Mouse (Mus musculus) adrenal gland, adult 10 weeks (tissue): ENCODE results near the gene Pim3. TPM values are rescaled to one million over a fixed set of nuclear protein-coding genes. Genes with fewer than 3 reads are reported as not detected.

ENCODE experiments used
- polyA plus RNA-seq: library from polyadenylated mRNA; stranded (reverse); fragments of 350-450 nt; fragmentation: Illumina TruSeq; extraction: RNeasy Lipid Tissue Mini Kit (QIAGEN cat#74804); gene quantifications from one replicate; pipeline ENCODE4 v1.2.3, GENCODE M21; 2014; ENCODE audit warnings: low read depth, low replicate concordance

Gene Pim3
- polyA plus RNA-seq = 3.5 TPM

DNA sequence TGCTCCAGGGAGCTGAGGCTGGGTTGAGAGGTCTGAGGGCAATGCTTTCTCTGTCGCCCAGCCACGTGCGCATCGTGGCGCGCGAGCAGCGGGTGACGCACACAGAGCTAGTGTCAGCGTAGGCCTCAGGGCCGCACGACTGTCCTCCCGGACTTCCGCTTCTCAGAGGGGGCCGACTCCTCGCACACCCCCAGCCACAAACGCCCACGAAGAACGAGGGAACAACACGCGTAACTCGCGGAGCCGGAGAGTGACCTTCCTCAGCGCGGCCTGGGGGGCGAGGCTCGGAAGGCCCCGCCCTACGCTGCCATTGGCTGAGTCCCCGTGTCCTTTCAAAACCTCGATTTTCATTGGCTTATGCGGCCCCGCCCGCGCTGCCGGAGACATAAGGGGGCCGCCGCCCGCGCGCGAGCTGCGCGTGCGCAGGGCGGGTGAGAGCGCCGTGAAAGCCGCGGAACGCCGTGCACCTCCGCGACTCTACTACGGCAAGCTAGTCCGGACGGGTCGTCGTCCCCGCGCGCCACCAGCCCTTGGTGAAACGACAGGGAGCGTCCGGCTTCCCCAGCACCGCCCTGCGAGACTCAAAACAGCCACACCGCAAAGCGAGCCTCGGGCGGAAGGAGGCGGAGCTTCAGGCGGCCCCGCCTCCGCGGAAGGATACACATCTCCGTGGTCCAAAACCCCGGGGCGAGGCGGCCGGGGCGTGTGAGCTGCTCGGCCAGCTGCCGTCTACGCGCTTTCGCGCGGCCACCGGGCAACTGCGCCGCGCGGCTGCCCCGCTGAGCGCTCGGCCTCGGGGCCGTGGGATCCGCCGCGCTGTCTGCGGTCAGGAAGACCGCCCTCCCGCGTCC, at the start of gene Pim3:
Pim3 (plus strand) TSS at position 415 of the 851 bp plus-strand sequence.

DNA sequence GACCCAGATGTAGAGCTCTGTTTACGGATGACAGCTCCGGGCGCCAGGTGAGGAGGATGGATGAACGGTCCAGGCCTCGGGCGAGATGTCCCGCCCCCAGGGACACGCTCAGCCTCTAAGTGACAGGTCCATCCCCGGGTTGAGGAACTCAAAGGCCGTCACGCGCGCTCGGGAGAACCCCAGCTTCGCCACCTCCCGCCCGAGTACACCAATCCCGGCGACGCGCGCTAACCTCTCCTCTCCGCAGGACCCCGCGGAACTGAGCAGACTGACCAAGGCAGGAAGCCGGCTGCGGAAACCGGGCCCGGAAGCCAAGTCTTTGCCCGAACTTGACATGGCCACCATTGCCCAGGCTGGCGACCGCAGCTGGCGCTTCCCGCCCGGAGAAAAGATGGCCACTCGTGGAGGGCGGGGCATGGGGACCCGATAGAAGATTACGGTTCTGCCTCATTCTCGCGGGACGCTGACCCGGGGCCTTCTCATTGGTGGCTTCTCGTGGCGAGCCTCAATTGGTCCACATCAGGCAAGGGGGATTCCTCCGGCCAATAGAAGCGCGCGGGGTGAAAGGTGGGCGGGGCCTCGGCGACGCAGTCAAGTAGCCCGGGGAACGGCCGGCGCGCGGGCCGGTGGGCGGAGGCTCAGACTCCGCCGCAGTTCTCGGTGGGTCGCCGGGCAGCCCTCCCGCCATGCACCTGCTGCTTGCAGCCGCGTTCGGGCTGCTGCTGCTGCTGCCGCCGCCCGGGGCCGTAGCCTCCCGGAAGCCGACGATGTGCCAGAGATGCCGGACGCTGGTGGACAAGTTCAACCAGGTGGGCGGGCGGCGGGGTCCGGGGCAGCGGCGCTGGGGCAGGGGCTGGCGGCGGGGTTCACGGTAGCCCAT, 42.7 kb upstream of the Pim3 start, which contains the start of the genes Alg12 and Creld2:
Alg12 (minus strand) TSS at position 293 of the 880 bp plus-strand sequence.
Creld2 (plus strand) TSS at position 621 of the 880 bp plus-strand sequence.

Other genes with a start within 250 kb of the Pim3 start
- gene Brd1, start 128.0 kb upstream of the Pim3 start, polyA plus RNA-seq = 22.7 TPM
- gene Zbed4, start 110.5 kb upstream of the Pim3 start, polyA plus RNA-seq = 11.8 TPM
- gene Alg12, start 42.9 kb upstream of the Pim3 start, polyA plus RNA-seq = 4.4 TPM
- 5.5 TPM for gene Creld2, start 42.5 kb upstream of the Pim3 start, polyA plus RNA-seq
- gene Ttll8, start 92.2 kb downstream of the Pim3 start, polyA plus RNA-seq = not detected
- not detected for gene Mlc1, start 116.8 kb downstream of the Pim3 start, polyA plus RNA-seq
- gene Mov10l1, start 120.7 kb downstream of the Pim3 start, polyA plus RNA-seq = not detected
- gene Panx2, start 197.5 kb downstream of the Pim3 start, polyA plus RNA-seq = not detected
- gene Trabd, start 212.9 kb downstream of the Pim3 start, polyA plus RNA-seq = 3.2 TPM
- gene Selenoo, start 226.9 kb downstream of the Pim3 start, polyA plus RNA-seq = 5.4 TPM